Mouse (Mus musculus) liver, adult 2 months (tissue): Measurements from ENCODE around the gene Uspl1.

Experiments used
- CTCF ChIP-seq: fragments of 200-500 bp; IDR thresholded peaks from 2 replicates; pipeline ENCODE4 v1.5.1; 2011; ENCODE audit warnings: low read depth, low read length, control low read depth
- POLR2A ChIP-seq: fragments of 200-500 bp; IDR thresholded peaks from 2 replicates; pipeline ENCODE4 v1.6.1; 2011; ENCODE audit warnings: low read length, control low read depth; ENCODE audit not compliant: insufficient read depth; ENCODE audit errors: extremely low read depth

- TF ChIP-seq CTCF (no peak), POLR2A (no peak)
Observed at GRCm38 (mm10) chr5:149168816-149169215, 15.3 kb upstream of the Uspl1 start.
